Mouse (Mus musculus) stomach, postnatal 0 days (tissue): Measurements from ENCODE around the gene N4bp1. TPM values are rescaled to one million over a fixed set of nuclear protein-coding genes. Genes with fewer than 3 reads are reported as not detected.

Source experiments
- ATAC-seq: fragments of 200-750 bp; cut with Nextera tagmentation; 2 replicates; pipeline ENCODE4 v1.8.0; 2017; ENCODE audit not compliant: low FRiP score, low TSS enrichment
- DNase-seq: peaks from one replicate; pipeline ENCODE4 v3.0.0-alpha.2; 2016; ENCODE audit warnings: low spot score
- H3K27ac ChIP-seq: fragments of 300-500 bp; sonication (generic); replicated peaks from 2 replicates; pipeline ENCODE4 v1.5.1; 2014; ENCODE audit warnings: mild to moderate bottlenecking, control low read depth
- H3K27me3 ChIP-seq: fragments of 300-500 bp; sonication (generic); 2 replicates; pipeline ENCODE4 v1.6.1; 2014; ENCODE audit warnings: low read length; ENCODE audit not compliant: control insufficient read depth, insufficient read depth
- H3K36me3 ChIP-seq: fragments of 300-500 bp; sonication (generic); 2 replicates; pipeline ENCODE4 v1.6.1; 2014; ENCODE audit warnings: low read length, mixed read lengths; ENCODE audit not compliant: control insufficient read depth, insufficient read depth
- H3K4me1 ChIP-seq: fragments of 300-500 bp; sonication (generic); replicated peaks from 2 replicates; pipeline ENCODE4 v1.6.1; 2014; ENCODE audit warnings: antibody characterized with exemption; ENCODE audit not compliant: control insufficient read depth, insufficient read depth
- H3K4me2 ChIP-seq: fragments of 300-500 bp; sonication (generic); replicated peaks from 2 replicates; pipeline ENCODE4 v1.6.1; 2014; ENCODE audit warnings: low read depth, mild to moderate bottlenecking, control low read depth, moderate library complexity
- H3K4me3 ChIP-seq: fragments of 300-500 bp; sonication (generic); 2 replicates; pipeline ENCODE4 v1.5.1; 2014; ENCODE audit warnings: low read depth, low read length, control low read depth
- H3K9ac ChIP-seq: fragments of 300-500 bp; sonication (generic); 2 replicates; pipeline ENCODE4 v1.6.1; 2014; ENCODE audit warnings: mild to moderate bottlenecking, low read length, control low read depth, mixed read lengths
- H3K9me3 ChIP-seq: fragments of 300-500 bp; sonication (generic); 2 replicates; pipeline ENCODE4 v1.6.1; 2016; ENCODE audit warnings: low read length; ENCODE audit not compliant: control insufficient read depth
- CTCF ChIP-seq: IDR thresholded peaks from 2 replicates; pipeline ENCODE4 v1.5.1; 2016; ENCODE audit warnings: antibody characterized with exemption, low read depth, mild to moderate bottlenecking, moderate library complexity
- EP300 ChIP-seq: optimal IDR thresholded peaks from 2 replicates; pipeline ENCODE3; 2016; ENCODE audit warnings: antibody characterized with exemption
- WGBS: fragments of 180-500 bp; shearing (Covaris S2); extraction: QIAGEN DNeasy Blood & Tissue Kit; methylation state at CpG from one replicate; pipeline ENCODE4 v1.1.7; 2014; 5-methylcytosine and 5-hydroxymethylcytosine counted together
- polyA plus RNA-seq: library from polyadenylated mRNA; unstranded; fragments of >200 nt; fragmentation: Nextera tagmentation; extraction: Ambion mirVana; gene quantifications from 2 replicates; pipeline ENCODE4 v1.2.1, GENCODE M21; 2015

N4bp1 gene
- polyA plus RNA-seq, 1 experiment from 2014 or later, result 6.5 TPM

GRCm38 (mm10) chr8:86852491-86852890 lies 32.6 kb downstream of the N4bp1 start:
- no peak overlapping the region for H3K27ac ChIP-seq
- no peaks in the 10 kb centered on the region for H3K9me3 ChIP-seq
- no peaks in the 10 kb centered on the region for H3K27me3 ChIP-seq
- ATAC-seq, result no peak
- H3K36me3 ChIP-seq, result peaks cover 4% of the 10 kb centered on the region
- H3K4me2 ChIP-seq, result no peak overlapping the region
- H3K4me1 ChIP-seq, result no peaks in the 10 kb centered on the region
- no peak for TF ChIP-seq EP300
- TF ChIP-seq CTCF, result no peak
- no peak overlapping the region for H3K4me3 ChIP-seq
- H3K9ac ChIP-seq, result no peak overlapping the region
- WGBS, result 92% methylated on average over 3 of the region's 3 CpGs
- DNase-seq, result no peak

GRCm38 (mm10) chr8:86848876-86849275 lies 36.2 kb downstream of the N4bp1 start:
- DNase-seq (no peak), ATAC-seq (no peak)
- Histone ChIP-seq H3K36me3 (peaks cover 14% of the 10 kb centered on the region; the same call in 1 of the 2 replicates), H3K4me2 (no peak overlapping the region), H3K9me3 (no peaks in the 10 kb centered on the region), H3K27ac (no peak overlapping the region), H3K27me3 (no peaks in the 10 kb centered on the region), H3K9ac (no peak overlapping the region), H3K4me1 (no peaks in the 10 kb centered on the region), H3K4me3 (no peak overlapping the region)
- 88% methylated on average over 5 of the region's 5 CpGs for WGBS
- no peak for TF ChIP-seq EP300
- no peak for TF ChIP-seq CTCF

GRCm38 (mm10) chr8:86848401-86848800 lies 36.7 kb downstream of the N4bp1 start:
- Histone ChIP-seq H3K9me3 (no peaks in the 10 kb centered on the region), H3K36me3 (peaks cover 14% of the 10 kb centered on the region), H3K4me1 (no peaks in the 10 kb centered on the region), H3K4me2 (no peak overlapping the region), H3K27ac (no peak overlapping the region), H3K4me3 (no peak overlapping the region), H3K27me3 (no peaks in the 10 kb centered on the region), H3K9ac (no peak overlapping the region)
- WGBS, result 75% methylated on average over 6 of the region's 6 CpGs
- DNase-seq, result no peak
- no peak for ATAC-seq
- TF ChIP-seq CTCF, result no peak
- TF ChIP-seq EP300, result no peak

GRCm38 (mm10) chr8:86847091-86847490 lies 38.0 kb downstream of the N4bp1 start:
- no peak overlapping the region for H3K27ac ChIP-seq
- H3K4me1 ChIP-seq, result no peaks in the 10 kb centered on the region
- H3K36me3 ChIP-seq, result peaks cover 19% of the 10 kb centered on the region
- no peaks in the 10 kb centered on the region for H3K9me3 ChIP-seq
- H3K27me3 ChIP-seq, result no peaks in the 10 kb centered on the region
- DNase-seq (no peak), ATAC-seq (no peak)
- no peak overlapping the region for H3K4me2 ChIP-seq
- no peak overlapping the region for H3K4me3 ChIP-seq
- no peak overlapping the region for H3K9ac ChIP-seq
- no peak for TF ChIP-seq EP300
- no peak for TF ChIP-seq CTCF
- 71% methylated on average over 3 of the region's 3 CpGs for WGBS

DNA sequence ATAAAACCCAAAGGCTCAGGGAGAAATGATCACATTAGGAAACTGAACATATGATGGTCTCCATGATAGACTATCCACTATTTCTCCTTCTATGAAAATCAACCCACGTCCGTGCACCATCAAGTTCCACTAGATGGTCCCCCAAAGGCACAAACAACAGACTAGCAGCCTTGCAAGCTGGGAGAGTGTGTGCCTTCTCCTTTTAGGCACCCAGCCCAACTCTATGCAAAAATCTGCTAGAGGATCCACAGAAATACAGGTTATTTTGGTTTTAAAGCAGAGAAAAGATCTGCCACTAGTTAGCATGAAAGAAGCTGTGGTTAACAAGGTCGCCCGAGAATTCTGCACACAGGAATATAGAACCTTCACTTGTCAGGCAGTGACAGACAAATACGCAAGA lies 39.2 kb downstream of the N4bp1 start:
- no peaks in the 10 kb centered on the region for H3K9me3 ChIP-seq
- H3K27ac ChIP-seq, result no peak overlapping the region
- ATAC-seq (no peak), DNase-seq (no peak)
- peaks cover 18% of the 10 kb centered on the region for H3K36me3 ChIP-seq
- no peak overlapping the region for H3K4me3 ChIP-seq
- TF ChIP-seq CTCF (no peak), EP300 (no peak)
- no peak overlapping the region for H3K4me2 ChIP-seq
- H3K9ac ChIP-seq, result no peak overlapping the region
- H3K27me3 ChIP-seq, result no peaks in the 10 kb centered on the region
- H3K4me1 ChIP-seq, result no peaks in the 10 kb centered on the region
- WGBS, result 96% methylated on average over 5 of the region's 5 CpGs

DNA sequence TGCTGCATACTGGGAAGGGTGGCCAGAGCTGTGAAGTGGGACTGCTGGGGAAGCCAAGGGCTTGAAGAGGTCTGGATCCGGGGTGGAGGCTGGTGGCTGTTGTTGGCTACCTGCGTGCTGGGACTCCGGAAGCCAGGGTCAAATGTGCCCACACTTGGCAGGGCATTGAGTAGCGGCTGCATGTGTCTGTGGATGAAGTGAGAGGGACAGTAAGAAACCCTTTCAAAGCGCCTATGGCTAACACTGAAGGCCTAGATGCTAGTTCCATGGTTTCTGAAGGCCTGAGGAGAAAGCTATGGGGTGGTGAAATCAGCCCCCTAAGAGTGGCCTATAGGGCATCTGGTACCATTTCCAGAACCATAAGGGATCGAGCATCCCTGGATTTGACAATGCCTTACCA lies 40.2 kb downstream of the N4bp1 start:
- TF ChIP-seq CTCF (no peak), EP300 (no peak)
- 89% methylated on average over 6 of the region's 6 CpGs for WGBS
- Histone ChIP-seq H3K9me3 (no peaks in the 10 kb centered on the region), H3K27ac (no peak overlapping the region), H3K4me2 (no peak overlapping the region), H3K36me3 (peaks cover 15% of the 10 kb centered on the region; the same call in 1 of the 2 replicates), H3K27me3 (no peaks in the 10 kb centered on the region), H3K9ac (no peak overlapping the region), H3K4me1 (no peaks in the 10 kb centered on the region), H3K4me3 (no peak overlapping the region)
- no peak for ATAC-seq
- DNase-seq, result no peak
